Mouse (Mus musculus) retina, embryonic 14.5 days (tissue): ENCODE measurements around the gene Pum2.

Experiments
- DNase-seq: peaks from one replicate; pipeline ENCODE4 v3.0.0-alpha.2; 2015; ENCODE audit warnings: low spot score

The Pum2 gene

GRCm38 (mm10) chr12:8761058-8761457 lies 87.1 kb downstream of the Pum2 start:
- no peak for DNase-seq

GRCm38 (mm10) chr12:8762667-8763066 lies 88.7 kb downstream of the Pum2 start:
- no peak for DNase-seq

DNA sequence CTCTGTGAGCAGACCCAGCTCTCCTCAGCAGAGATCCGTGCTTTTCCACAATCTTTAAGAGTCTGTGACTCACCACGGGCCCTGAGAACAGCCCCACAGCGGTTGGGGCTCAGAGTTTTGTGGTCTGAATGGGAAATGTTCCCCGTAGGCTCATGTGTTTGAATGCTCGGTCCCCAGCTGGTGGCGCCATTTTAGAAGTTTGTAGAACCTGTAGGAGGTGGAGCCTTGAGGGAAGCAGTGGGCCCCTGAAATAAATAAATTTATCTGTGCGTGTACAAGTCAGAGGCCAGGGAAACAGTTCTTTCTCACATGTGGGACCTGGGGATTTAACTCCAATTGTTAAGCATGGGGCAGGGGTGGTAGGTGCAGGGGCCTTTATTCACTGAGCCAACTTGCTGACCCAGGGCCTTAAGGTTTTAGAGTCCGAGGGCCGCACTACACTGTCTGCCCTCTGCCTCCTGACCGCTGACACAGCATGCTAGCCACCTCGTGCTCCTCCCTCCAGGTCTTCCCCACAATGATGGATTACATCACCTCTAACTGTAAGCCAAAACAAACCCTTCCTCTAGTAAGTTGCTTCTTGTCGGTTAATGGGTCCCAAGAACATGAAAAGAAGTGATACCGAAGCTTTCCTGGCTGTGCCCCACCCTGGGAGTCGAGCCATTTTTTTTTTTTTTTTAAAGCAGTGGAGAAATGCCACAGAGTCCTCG lies 90.4 kb downstream of the Pum2 start:
- no peak for DNase-seq

- DNase-seq, result peak; percentile 84
These were observed 97.3 kb downstream of the Pum2 start, which contains the start of gene Sdc1 for GRCm38 (mm10) chr12:8770946-8771843. Sdc1 (plus strand) TSS chr12:8771323.

GRCm38 (mm10) chr12:8771844-8772380 lies 98.0 kb downstream of the Pum2 start:
- peak; percentile 74 for DNase-seq

GRCm38 (mm10) chr12:8772451-8773143 lies 98.7 kb downstream of the Pum2 start:
- peak; percentile 64 for DNase-seq

DNA sequence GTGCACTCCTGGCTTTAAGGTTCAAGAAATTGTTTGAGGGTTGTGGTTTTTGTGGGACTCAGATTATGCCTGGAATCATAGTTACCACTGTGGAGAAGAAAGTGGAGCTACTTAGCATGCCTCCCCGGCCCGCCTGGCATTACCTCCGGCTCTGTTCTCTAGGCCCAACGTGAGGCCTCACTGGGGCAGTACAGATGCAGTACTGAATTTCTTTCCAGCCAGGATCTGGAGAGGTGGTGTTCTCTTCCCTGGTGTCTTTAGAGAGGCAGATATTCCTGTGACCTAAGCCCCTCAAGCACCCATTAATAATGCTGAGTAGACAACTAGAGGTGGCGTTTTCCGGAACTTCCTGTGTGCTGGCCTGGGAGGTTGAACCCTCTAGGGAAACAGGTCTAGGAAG lies 99.4 kb downstream of the Pum2 start:
- DNase-seq, result no peak

DNA sequence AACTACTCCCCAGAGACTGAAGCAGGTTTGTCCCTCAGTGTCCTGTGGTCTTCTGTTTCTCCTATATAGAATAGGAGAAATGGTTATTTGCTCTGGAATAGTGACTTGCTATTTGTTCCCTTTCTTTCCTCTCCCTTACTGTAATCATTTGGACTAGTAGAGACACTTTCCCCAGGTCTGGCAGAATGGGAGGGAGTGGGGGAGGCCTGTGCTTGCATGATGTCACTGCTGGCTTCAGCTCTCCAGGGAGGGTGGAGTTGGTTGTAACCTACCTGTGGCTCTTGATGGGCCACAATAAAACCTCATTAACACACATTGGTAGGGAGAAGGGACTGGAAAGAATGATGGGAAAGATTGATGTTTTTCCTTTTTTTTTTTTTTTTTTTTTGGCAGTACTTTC lies 100.2 kb downstream of the Pum2 start:
- DNase-seq, result no peak

DNA sequence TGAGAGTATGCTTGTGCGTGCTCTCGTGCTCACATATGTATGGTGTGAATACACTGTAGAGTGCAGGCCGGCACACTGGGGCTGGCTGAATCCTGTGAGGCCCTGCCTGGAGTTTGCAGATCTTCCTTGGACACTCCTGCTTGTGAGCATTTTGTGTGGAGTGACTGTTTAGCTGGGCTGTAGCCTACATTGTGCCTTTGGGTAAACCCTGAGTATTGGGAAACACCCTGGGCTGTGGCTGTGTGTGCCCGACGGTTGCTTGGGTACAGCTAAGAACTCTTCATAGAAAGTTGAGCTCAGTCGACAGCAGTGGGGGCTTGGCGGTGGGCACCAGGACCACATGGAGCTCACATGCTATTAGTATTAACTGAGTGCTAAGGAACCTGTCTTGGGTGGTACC lies 102.3 kb downstream of the Pum2 start:
- no peak for DNase-seq

GRCm38 (mm10) chr12:8776741-8777140 lies 102.8 kb downstream of the Pum2 start:
- DNase-seq, result no peak

DNA sequence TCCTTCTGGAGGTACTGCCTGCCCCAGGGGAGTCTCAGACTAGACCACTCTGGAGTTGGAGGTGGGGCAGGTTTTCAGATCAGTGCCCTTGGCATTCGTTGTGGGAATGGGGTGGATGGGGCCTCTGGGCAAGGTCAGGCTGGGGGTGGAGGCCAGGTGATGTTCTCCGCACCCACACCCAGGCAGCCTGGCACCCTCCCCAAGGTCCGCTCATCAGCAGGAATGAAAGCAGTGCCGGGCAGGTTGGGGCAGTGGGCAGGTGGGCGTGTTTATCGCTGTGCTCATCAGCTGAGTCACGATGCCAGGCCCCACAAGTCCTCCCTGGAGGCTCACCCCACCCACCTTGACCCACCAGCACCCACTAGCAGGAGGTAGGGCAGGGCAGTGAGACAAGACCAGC lies 104.2 kb downstream of the Pum2 start:
- DNase-seq, result no peak

DNA sequence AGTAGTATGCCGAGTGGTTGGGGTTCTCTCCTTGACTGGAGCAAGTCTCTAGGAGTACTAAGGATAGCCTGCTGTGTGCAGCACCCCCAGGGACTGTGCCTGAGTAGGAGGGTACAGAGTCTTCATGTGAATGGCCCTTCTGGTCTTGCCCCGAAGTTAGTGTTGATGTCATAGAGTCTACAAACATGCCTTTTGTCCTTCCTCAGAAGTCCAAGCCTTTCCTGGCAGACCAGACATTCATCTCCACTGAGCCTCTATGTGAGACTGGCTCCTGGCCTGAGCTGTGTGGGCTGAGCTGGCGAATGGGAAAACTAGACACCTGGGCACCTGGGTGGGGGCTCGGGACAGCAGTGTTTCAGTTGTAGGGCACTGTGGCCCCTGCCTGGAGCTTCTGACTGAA lies 105.9 kb downstream of the Pum2 start:
- no peak for DNase-seq

DNA sequence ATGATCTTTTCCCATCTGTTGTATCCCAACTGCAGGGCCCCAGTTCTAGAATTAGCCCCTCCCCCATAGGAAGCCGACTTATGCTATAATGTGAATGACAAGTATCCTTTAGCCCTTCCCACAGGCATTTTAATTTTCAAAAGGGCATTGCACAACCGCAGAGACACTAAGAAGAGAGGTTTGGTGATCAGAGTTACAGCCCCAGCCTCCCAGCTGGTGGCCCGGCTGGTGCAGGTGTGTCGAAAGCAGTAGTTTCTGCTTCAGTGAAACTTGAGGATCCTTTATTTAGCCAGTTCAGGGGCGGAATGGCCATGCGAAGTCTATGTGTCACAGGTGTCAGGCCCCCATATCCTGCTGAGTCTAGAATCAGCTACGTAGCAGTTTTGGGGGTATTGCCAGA lies 107.2 kb downstream of the Pum2 start:
- no peak for DNase-seq

DNA sequence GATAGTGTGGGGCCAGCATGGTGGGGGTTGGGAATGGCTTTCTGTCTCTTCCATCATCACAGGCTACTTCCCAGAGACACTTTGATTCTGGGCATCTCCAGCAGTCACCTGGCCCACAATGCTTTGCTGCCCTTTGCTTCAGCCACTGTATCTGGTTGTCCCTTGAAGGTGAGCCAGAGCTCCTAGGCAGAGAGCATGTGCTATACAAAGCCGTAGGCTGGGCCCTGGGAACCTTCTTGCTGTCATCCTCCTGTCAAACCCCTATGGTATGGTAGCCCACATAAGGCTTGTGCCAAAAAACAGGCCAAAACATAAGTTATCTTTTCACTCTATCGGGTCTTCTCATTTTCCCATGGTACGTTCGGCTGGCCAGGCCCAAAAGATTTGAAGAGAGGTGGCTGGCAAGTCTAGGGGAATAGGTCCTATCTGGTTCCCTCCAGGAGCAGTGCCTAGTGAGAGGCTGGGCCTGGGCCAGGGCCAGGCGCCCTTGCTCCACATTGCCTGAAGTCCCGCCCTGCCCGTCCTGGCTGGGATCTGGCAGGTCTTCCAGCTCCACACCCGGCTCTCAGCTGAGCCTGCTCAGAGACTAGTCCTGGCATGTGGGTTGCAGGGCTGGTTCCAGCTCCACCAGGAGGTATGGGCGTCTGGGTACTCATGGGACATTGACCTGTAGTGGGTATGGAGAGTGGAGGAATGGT lies 107.9 kb downstream of the Pum2 start:
- DNase-seq, result no peak

DNA sequence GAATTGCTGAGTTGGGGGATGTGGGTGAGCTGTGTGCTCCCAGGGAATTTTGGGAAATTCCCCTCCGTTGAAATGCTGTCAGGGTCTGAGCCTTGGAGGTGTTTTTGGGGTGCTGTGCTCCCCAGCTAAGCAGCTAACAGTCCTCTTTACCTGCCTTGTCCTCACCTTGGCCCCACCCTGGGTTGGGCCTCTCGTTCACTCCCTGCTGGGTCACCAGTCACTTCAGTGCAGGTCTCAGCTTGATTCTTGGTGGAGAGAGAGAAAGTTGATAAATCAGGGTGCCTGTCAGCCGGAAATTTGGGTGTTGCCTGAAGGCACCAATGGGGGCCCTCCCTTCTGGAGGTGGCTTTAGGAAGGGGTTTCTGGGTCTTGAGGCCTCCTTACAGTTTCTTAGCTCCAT lies 108.6 kb downstream of the Pum2 start:
- DNase-seq, result no peak

DNA sequence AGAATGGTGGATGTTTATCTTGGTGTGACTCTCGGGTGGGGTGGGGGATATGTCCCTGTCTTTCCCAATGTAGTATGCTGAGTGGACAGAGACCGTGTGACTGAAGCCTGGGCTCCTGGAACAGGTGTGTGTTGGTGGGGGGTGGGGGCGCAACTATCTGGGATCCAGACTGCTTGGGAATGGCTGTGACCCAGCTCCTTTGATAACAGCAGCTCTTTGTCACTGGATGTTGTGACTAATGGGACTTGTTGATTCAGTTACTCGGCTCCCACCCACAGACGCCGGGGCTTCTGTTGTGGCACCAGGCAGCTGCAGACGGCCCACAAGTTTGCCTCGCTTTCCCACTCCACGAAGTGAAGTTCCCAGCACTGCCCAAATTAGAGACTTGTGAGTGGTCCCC lies 110.3 kb downstream of the Pum2 start:
- DNase-seq, result no peak

DNA sequence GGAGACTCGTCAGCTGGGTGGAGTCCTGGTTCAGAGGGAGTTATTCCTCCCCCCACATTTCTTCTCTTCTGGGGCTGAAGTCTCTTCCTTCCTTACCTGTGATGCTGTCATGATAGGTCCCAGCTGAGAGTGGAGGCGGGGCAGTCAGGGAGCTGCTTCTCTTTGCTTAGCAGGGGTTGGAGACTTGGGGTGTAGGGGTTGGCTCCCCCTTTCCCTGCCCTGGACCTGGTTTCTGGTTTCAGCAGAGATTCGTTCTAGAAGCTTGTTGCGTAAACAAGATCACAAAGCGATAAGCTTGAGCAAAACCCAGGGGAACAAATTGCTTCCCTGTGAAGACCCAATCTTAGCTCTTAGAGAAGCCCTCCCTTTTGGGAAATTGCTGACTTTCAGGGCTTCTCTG lies 112.5 kb downstream of the Pum2 start:
- DNase-seq, result no peak

DNA sequence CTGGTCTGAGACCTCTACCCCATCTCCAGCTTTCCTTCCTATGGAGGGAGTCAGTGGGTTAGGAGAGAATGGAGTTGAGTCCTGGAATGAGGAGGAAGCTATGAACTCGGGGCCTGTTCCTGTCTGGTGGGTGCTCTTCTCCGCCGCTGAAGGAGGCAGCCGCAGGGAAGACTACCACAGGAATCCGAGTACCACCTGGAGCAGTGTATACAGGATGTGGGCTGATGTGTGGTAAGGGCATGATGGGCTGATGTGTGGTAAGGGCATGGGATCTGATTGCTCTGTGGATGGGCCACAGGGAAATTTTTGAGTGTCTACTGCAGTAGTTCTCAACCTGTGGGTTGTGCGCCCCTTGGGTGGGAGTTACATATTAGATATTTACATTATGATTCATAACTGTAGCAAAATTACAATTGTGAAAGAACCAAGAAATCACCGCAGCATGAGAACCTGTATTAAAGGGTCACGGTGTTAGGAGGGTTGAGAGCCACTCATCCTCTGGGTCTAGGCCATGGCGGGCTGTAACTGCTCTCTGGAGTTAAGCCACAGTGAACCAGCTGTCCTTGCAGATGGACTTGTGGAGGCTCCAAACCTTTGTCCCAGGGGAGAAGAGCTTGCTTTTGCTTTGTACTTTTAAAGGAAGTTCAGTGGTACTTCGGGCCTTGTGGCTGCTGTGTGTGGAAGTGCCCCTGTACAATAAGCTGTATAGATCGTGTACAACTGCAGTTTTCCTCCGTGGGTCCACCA lies 113.2 kb downstream of the Pum2 start:
- no peak for DNase-seq

- no peak for DNase-seq
These were observed 114.5 kb downstream of the Pum2 start for GRCm38 (mm10) chr12:8788469-8788868.

- no peak for DNase-seq
These were observed 116.7 kb downstream of the Pum2 start for GRCm38 (mm10) chr12:8790615-8791014.

- no peak for DNase-seq
These were observed 119.6 kb downstream of the Pum2 start for GRCm38 (mm10) chr12:8793410-8794051.
